Mouse (Mus musculus): ENCODE results near the gene Pnliprp2.

The Pnliprp2 gene

GRCm38 (mm10) chr19:58759423-58759822 is at the start of gene Pnliprp2:
Gene Pnliprp2 (plus strand): TSS chr19:58759719.
- DNase-seq, result no peak

GRCm38 (mm10) chr19:58717925-58718324 is 41.6 kb upstream of the Pnliprp2 start:
- no peak for DNase-seq

GRCm38 (mm10) chr19:58720439-58720838 is 39.1 kb upstream of the Pnliprp2 start:
- DNase-seq, result no peak

- no peak for DNase-seq
These were observed 33.0 kb upstream of the Pnliprp2 start for GRCm38 (mm10) chr19:58726551-58726950.

GRCm38 (mm10) chr19:58727756-58728155 is 31.8 kb upstream of the Pnliprp2 start:
- DNase-seq, result no peak

- DNase-seq, result no peak
These were observed 31.0 kb upstream of the Pnliprp2 start, which contains the start of gene Pnliprp1 for GRCm38 (mm10) chr19:58728445-58729031. Gene Pnliprp1 (plus strand): TSS chr19:58728887.

- DNase-seq, result no peak
These were observed 26.3 kb upstream of the Pnliprp2 start for GRCm38 (mm10) chr19:58733216-58733615.

GRCm38 (mm10) chr19:58738111-58738510 is 21.4 kb upstream of the Pnliprp2 start:
- no peak for DNase-seq

GRCm38 (mm10) chr19:58741036-58741435 is 18.5 kb upstream of the Pnliprp2 start:
- DNase-seq, result no peak

GRCm38 (mm10) chr19:58742711-58743110 is 16.8 kb upstream of the Pnliprp2 start:
- no peak for DNase-seq

GRCm38 (mm10) chr19:58743736-58744135 is 15.8 kb upstream of the Pnliprp2 start:
- no peak for DNase-seq

- no peak for DNase-seq
These were observed 12.0 kb upstream of the Pnliprp2 start for GRCm38 (mm10) chr19:58747498-58748000.

GRCm38 (mm10) chr19:58750822-58751221 is 8.7 kb upstream of the Pnliprp2 start:
- DNase-seq, result no peak

- DNase-seq, result no peak
These were observed 8.0 kb upstream of the Pnliprp2 start for GRCm38 (mm10) chr19:58751504-58751903.

- no peak for DNase-seq
These were observed 648 bp upstream of the Pnliprp2 start for GRCm38 (mm10) chr19:58758871-58759270.

GRCm38 (mm10) chr19:58762316-58762715 is 2.8 kb downstream of the Pnliprp2 start:
- DNase-seq, result no peak

GRCm38 (mm10) chr19:58762848-58763541 is 3.5 kb downstream of the Pnliprp2 start:
- peak; percentile 8 for DNase-seq

- DNase-seq, result no peak
These were observed 7.8 kb downstream of the Pnliprp2 start for GRCm38 (mm10) chr19:58767329-58767728.

- DNase-seq, result no peak
These were observed 16.9 kb downstream of the Pnliprp2 start for GRCm38 (mm10) chr19:58776461-58776860.

GRCm38 (mm10) chr19:58781566-58781965 is 22.0 kb downstream of the Pnliprp2 start:
- DNase-seq, result no peak

GRCm38 (mm10) chr19:58783938-58784337 is 24.4 kb downstream of the Pnliprp2 start:
- no peak for DNase-seq

- DNase-seq, result no peak
These were observed 29.7 kb downstream of the Pnliprp2 start for GRCm38 (mm10) chr19:58789194-58789593.

- DNase-seq, result no peak
These were observed 34.8 kb downstream of the Pnliprp2 start, which contains the start of gene 1700019N19Rik for GRCm38 (mm10) chr19:58794284-58794683. Gene 1700019N19Rik (minus strand): TSS chr19:58794461.

GRCm38 (mm10) chr19:58795114-58795669 is 35.7 kb downstream of the Pnliprp2 start:
- no peak for DNase-seq

Measured in cerebellum, adult 11 months (tissue).